Mouse (Mus musculus) intestine, postnatal 0 days (tissue): ENCODE measurements around the gene Med16. TPM values are rescaled to one million over a fixed set of nuclear protein-coding genes. Genes with fewer than 3 reads are reported as not detected.

Source experiments
- ATAC-seq: fragments of 200-750 bp; cut with Nextera tagmentation; 2 replicates; pipeline ENCODE4 v1.8.0; 2017; ENCODE audit warnings: mild to moderate bottlenecking, moderate TSS enrichment, moderate library complexity
- H3K27ac ChIP-seq: fragments of 300-500 bp; sonication (generic); 2 replicates; pipeline ENCODE4 v1.5.1; 2014; ENCODE audit warnings: mild to moderate bottlenecking, low read depth, low read length, moderate library complexity
- H3K27me3 ChIP-seq: fragments of 300-500 bp; sonication (generic); replicated peaks from 2 replicates; pipeline ENCODE4 v1.6.1; 2014; ENCODE audit warnings: low read length, mixed read lengths; ENCODE audit not compliant: control insufficient read depth, insufficient read depth
- H3K36me3 ChIP-seq: fragments of 300-500 bp; sonication (generic); 2 replicates; pipeline ENCODE4 v1.6.1; 2014; ENCODE audit warnings: mild to moderate bottlenecking, moderate library complexity; ENCODE audit not compliant: control insufficient read depth, insufficient read depth
- H3K4me1 ChIP-seq: fragments of 300-500 bp; sonication (generic); replicated peaks from 2 replicates; pipeline ENCODE4 v1.6.1; 2014; ENCODE audit warnings: antibody characterized with exemption, low read length, mixed read lengths; ENCODE audit not compliant: control insufficient read depth, insufficient read depth
- H3K4me2 ChIP-seq: fragments of 300-500 bp; sonication (generic); replicated peaks from 2 replicates; pipeline ENCODE4 v1.6.1; 2014; ENCODE audit warnings: low read depth, mild to moderate bottlenecking, moderate library complexity
- H3K4me3 ChIP-seq: fragments of 300-500 bp; sonication (generic); 2 replicates; pipeline ENCODE4 v1.5.1; 2014; ENCODE audit warnings: low read depth, low read length
- H3K9ac ChIP-seq: fragments of 300-500 bp; sonication (generic); 2 replicates; pipeline ENCODE4 v1.6.1; 2014; ENCODE audit warnings: mild to moderate bottlenecking, low read depth, low read length
- H3K9me3 ChIP-seq: fragments of 300-500 bp; sonication (generic); 2 replicates; pipeline ENCODE4 v1.6.1; 2016; ENCODE audit warnings: mixed run types; ENCODE audit not compliant: control insufficient read depth
- CTCF ChIP-seq: sonication (generic); IDR thresholded peaks from 2 replicates; pipeline ENCODE4 v1.5.1; 2016; ENCODE audit warnings: low read depth, mild to moderate bottlenecking, control low read depth, antibody characterized with exemption, moderate library complexity
- WGBS: fragments of 180-500 bp; shearing (Covaris S2); extraction: QIAGEN DNeasy Blood & Tissue Kit; methylation state at CpG from one replicate; pipeline ENCODE4 v1.1.7; 2014; 5-methylcytosine and 5-hydroxymethylcytosine counted together
- polyA plus RNA-seq: library from polyadenylated mRNA; unstranded; fragments of >200 nt; fragmentation: Nextera tagmentation; extraction: Ambion mirVana; gene quantifications from 2 replicates; pipeline ENCODE4 v1.2.1, GENCODE M21; 2015

The Med16 gene
- 17.0 and 17.8 TPM in 2 replicates for polyA plus RNA-seq

DNA sequence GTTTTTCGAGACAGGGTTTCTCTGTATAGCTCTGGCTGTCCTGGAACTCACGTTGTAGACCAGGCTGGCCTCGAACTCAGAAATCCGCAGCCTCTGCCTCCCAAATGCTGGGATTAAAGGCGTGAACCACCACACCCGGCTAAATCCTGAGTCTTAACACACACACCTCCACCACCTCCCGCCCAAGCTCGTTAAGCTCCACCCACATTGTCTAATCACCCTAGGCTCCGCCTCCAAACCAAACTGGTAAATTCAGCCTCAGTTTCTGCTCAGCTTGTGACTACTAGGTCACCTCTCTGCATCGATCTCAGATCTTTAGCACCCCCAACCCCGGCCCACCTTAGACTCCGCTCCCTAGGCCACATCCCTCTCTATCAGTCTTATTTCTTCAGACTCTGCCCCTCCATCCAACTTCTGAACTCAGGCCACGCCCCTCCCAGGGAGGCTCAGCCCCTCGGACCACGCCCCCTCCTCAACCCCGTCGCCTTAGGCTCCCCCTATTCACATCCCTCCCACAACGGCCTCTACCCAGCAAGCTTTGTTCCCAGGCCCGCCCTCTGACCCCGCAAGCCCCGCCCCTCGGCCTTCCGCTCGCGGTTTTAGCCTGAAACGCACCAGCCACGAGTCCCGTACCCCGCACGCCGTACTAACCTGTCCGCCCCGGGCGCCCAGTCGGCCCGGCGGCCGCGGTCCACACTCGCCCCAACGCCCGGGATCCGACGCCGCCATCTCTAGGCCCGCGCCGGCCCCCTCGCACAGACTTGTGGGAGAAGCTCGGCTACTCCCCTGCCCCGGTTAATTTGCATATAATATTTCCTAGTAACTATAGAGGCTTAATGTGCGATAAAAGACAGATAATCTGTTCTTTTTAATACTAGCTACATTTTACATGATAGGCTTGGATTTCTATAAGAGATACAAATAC is at the start of gene Med16:
Gene Med16 (minus strand): TSS at position 757 of the 925 bp plus-strand sequence.
- no peak for TF ChIP-seq CTCF
- WGBS, result 1% methylated on average over 52 of the region's 52 CpGs
- peak; percentile 97 for ATAC-seq

DNA sequence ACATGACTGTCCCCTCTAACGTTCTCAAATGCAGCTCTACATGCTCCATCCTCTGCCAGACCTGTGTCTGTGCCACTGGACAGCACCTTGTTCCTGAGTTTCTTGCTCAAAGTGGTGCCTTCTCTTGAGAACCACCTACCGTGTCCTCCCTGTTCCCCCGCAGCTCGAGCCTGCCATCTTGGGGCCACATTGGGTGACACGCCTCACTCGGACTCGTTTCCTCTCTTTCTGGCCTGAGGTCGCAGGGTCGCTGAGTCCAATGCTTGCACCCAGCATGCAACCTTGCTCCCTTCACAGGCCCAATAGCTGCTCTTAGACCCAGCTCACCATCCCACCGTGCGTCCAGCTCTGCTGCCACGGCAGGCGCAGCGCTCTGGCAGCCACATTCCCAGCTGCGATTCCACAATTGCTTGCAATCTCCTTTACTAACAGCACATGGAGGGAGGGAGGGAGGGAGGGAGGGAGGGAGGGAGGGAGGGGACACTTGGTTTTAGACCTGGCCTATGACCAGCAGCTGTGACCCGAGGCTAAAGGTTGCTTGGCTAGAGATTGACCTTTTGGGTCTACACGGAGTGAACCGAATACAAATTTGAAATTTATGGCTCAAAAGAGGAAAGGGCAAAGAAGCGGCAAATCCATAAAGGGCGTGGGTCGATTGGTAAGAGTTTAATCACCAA is 49.6 kb upstream of the Med16 start:
- peak overlapping the region; percentile 57 for H3K4me2 ChIP-seq
- no peaks in the 10 kb centered on the region for H3K4me1 ChIP-seq
- peaks cover 10% of the 10 kb centered on the region for H3K36me3 ChIP-seq
- H3K9me3 ChIP-seq, result no peaks in the 10 kb centered on the region
- 6% methylated on average over 21 of the region's 21 CpGs for WGBS
- no peak overlapping the region for H3K27ac ChIP-seq
- H3K27me3 ChIP-seq, result no peaks in the 10 kb centered on the region
- ATAC-seq, result 0 out of 2 replicates have a peak, but pooled peaks have one; percentile 15
- peak; percentile 100 for TF ChIP-seq CTCF
- no peak overlapping the region for H3K9ac ChIP-seq
- H3K4me3 ChIP-seq, result no peak overlapping the region; the same call in 1 of the 2 replicates

More for the DNA sequence above, at the start of gene Med16:
- H3K27me3 ChIP-seq, result no peaks in the 10 kb centered on the region
- peak within 1 kb of the TSS; percentile 89 for H3K9ac ChIP-seq
- H3K4me1 ChIP-seq, result no peaks in the 10 kb centered on the region
- no peaks in the 10 kb centered on the region for H3K9me3 ChIP-seq
- peaks cover 34% of the 10 kb centered on the region for H3K36me3 ChIP-seq
- H3K4me3 ChIP-seq, result peak within 1 kb of the TSS; percentile 82
- peak within 1 kb of the TSS; percentile 60 for H3K4me2 ChIP-seq
- peak within 1 kb of the TSS; percentile 96 for H3K27ac ChIP-seq

DNA sequence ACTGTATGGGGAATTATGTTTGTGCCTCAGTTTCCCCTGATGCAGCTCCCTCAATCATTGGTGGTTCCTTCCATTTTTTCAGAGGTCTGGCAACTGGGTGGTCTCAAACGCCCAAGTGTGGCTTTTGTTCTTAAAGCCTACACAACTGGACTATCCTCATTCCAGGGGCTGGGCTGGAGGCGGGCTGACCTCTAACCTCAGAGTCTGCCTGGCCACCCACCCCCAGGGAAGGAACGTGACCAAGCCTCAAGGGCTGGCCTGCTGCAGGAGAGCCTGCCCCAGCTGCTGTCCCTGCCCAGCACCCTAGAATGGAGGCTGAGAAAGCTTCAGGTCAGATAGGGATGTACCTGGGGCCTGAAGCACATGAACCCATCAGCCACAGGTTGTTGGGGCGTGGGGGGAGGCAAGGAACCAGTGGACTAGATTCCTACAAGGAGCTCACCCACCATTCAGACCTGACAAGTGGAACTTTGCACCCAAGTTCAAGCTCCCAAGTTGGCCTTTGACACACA is 48.0 kb upstream of the Med16 start:
- H3K4me2 ChIP-seq, result no peak overlapping the region
- H3K4me1 ChIP-seq, result no peaks in the 10 kb centered on the region
- no peak for TF ChIP-seq CTCF
- H3K4me3 ChIP-seq, result no peak overlapping the region
- ATAC-seq, result no peak
- H3K27ac ChIP-seq, result no peak overlapping the region
- peaks cover 13% of the 10 kb centered on the region for H3K36me3 ChIP-seq
- H3K9me3 ChIP-seq, result no peaks in the 10 kb centered on the region
- WGBS, result 43% methylated on average over 4 of the region's 4 CpGs
- no peak overlapping the region for H3K9ac ChIP-seq
- H3K27me3 ChIP-seq, result no peaks in the 10 kb centered on the region

DNA sequence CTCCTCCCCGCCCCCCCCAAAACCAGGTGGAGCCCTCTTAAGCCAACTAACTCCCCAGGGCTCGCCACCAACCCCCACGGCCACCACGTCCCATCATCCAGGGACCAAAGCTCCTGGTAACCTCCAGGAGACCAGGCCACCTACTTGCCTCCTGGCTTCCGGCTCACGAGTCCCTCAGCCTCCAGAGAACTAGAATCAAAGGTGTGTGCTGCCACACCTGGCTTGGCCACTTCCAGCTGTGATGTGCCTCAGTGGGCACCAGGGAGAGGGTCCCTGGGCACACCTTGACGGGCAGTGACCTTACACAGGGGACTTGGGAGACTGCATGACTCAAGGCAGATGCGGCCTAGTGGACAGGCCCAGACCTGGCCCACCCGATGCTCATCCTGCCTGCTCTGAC is 47.0 kb upstream of the Med16 start:
- no peaks in the 10 kb centered on the region for H3K4me1 ChIP-seq
- H3K36me3 ChIP-seq, result peaks cover 23% of the 10 kb centered on the region
- no peak overlapping the region for H3K27ac ChIP-seq
- no peaks in the 10 kb centered on the region for H3K27me3 ChIP-seq
- H3K9me3 ChIP-seq, result no peaks in the 10 kb centered on the region
- no peak overlapping the region for H3K9ac ChIP-seq
- ATAC-seq, result no peak
- no peak overlapping the region for H3K4me2 ChIP-seq
- TF ChIP-seq CTCF, result no peak
- no peak overlapping the region for H3K4me3 ChIP-seq
- WGBS, result 75% methylated on average over 9 of the region's 9 CpGs

DNA sequence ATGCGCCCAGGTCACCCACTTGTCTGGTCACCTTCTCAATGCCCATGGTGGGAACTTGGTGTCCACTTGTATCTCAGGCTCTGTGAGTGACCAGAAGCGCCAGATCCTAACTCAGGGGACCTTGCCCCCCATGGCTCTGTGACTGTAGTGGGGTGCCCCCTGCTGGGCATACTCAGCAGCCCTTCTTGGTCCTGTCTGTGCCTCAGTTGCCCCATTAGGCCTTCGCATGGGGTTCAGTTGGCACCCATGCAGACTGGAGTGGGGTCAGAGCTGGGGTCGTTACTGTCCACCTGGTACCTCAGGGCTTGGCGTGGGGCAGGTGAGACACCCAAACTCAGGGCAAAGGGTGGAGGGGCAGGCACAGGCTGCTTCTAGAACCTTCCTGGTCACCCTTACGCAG is 45.2 kb upstream of the Med16 start:
- 90% methylated on average over 6 of the region's 6 CpGs for WGBS
- H3K4me2 ChIP-seq, result no peak overlapping the region
- ATAC-seq, result no peak
- peak; percentile 85 for TF ChIP-seq CTCF
- H3K4me3 ChIP-seq, result no peak overlapping the region
- no peaks in the 10 kb centered on the region for H3K27me3 ChIP-seq
- H3K27ac ChIP-seq, result no peak overlapping the region
- peaks cover 40% of the 10 kb centered on the region for H3K36me3 ChIP-seq
- H3K9ac ChIP-seq, result no peak overlapping the region
- H3K4me1 ChIP-seq, result no peaks in the 10 kb centered on the region
- H3K9me3 ChIP-seq, result no peaks in the 10 kb centered on the region

DNA sequence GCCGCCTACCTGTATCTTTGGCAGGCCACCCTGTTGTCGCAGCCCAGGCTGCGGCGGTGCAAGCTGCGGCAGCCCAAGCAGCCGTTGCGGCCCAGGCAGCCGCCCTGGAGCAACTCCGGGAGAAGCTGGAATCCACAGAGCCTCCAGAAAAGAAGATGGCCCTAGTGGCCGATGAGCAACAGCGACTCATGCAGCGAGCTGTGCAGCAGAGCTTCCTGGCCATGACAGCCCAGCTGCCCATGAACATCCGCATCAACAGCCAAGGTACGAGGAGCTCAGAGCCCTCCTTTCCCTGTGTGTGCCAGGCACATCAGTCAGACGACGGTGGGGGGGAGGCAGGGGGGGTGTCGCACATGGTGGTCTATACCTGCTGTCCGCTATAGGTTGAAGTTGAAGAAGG is 41.9 kb upstream of the Med16 start:
- peaks cover 18% of the 10 kb centered on the region for H3K4me1 ChIP-seq
- no peak for TF ChIP-seq CTCF
- 87% methylated on average over 18 of the region's 18 CpGs for WGBS
- no peak overlapping the region for H3K4me2 ChIP-seq
- no peak overlapping the region for H3K4me3 ChIP-seq
- no peak overlapping the region for H3K27ac ChIP-seq
- H3K36me3 ChIP-seq, result peaks cover 48% of the 10 kb centered on the region
- H3K9me3 ChIP-seq, result no peaks in the 10 kb centered on the region
- ATAC-seq, result no peak
- no peaks in the 10 kb centered on the region for H3K27me3 ChIP-seq
- no peak overlapping the region for H3K9ac ChIP-seq
